Mouse (Mus musculus) spleen, adult 18-20 months (tissue): ENCODE results near the gene Hist1h2ae.
"Not testable (repeated sequence)": the region's sequence is repeated elsewhere in the genome, so short reads cannot be mapped to it uniquely, and the experiment has no call there.

Experiments used
- DNase-seq, 2 experiments: peaks; one replicate each; pipeline ENCODE4 v3.0.0; 2022; ENCODE audit warnings: mixed read lengths in 2 of 2

Hist1h2ae gene

GRCm38 (mm10) chr13:23571022-23571503 lies at the start of gene Hist1h2ae, which contains the start of gene Hist1h2bg:
TSS of gene Hist1h2ae (minus strand) at chr13:23571220.
TSS of gene Hist1h2bg (plus strand) at chr13:23571396.
- peak; percentile 64 for DNase-seq

GRCm38 (mm10) chr13:23620056-23620732 lies 49.2 kb upstream of the Hist1h2ae start:
- no peak for DNase-seq

- DNase-seq: no peak
Measured at GRCm38 (mm10) chr13:23611638-23612037, 40.6 kb upstream of the Hist1h2ae start.

- DNase-seq: no peak
Measured at GRCm38 (mm10) chr13:23610393-23610792, 39.4 kb upstream of the Hist1h2ae start.

GRCm38 (mm10) chr13:23609844-23610243 lies 38.8 kb upstream of the Hist1h2ae start:
- DNase-seq: no peak

GRCm38 (mm10) chr13:23609209-23609608 lies 38.2 kb upstream of the Hist1h2ae start:
- no peak for DNase-seq

- no peak for DNase-seq
Measured at GRCm38 (mm10) chr13:23605052-23605451, 34.0 kb upstream of the Hist1h2ae start.

GRCm38 (mm10) chr13:23604452-23604851 lies 33.4 kb upstream of the Hist1h2ae start:
- no peak for DNase-seq

- DNase-seq: no peak
Measured at GRCm38 (mm10) chr13:23603182-23603699, 32.2 kb upstream of the Hist1h2ae start.

- peak; percentile 57 to 82 for DNase-seq
Measured at GRCm38 (mm10) chr13:23597957-23598356, 26.9 kb upstream of the Hist1h2ae start.

GRCm38 (mm10) chr13:23595622-23596372 lies 24.8 kb upstream of the Hist1h2ae start:
- DNase-seq: no peak

GRCm38 (mm10) chr13:23595185-23595584 lies 24.2 kb upstream of the Hist1h2ae start:
- DNase-seq: no peak

GRCm38 (mm10) chr13:23593051-23593770 lies 22.2 kb upstream of the Hist1h2ae start:
- DNase-seq: no peak

GRCm38 (mm10) chr13:23592614-23593013 lies 21.6 kb upstream of the Hist1h2ae start:
- no peak for DNase-seq

- not testable (repeated sequence) for DNase-seq
Measured at GRCm38 (mm10) chr13:23591886-23592285, 20.9 kb upstream of the Hist1h2ae start.

- no peak for DNase-seq
Measured at GRCm38 (mm10) chr13:23591206-23591605, 20.2 kb upstream of the Hist1h2ae start.

GRCm38 (mm10) chr13:23586940-23587225 lies 15.9 kb upstream of the Hist1h2ae start:
- DNase-seq: no peak

GRCm38 (mm10) chr13:23586099-23586939 lies 15.3 kb upstream of the Hist1h2ae start:
- DNase-seq: no peak

GRCm38 (mm10) chr13:23585442-23586098 lies 14.6 kb upstream of the Hist1h2ae start:
- peak; percentile 49 to 51 for DNase-seq

GRCm38 (mm10) chr13:23585029-23585441 lies 14.0 kb upstream of the Hist1h2ae start:
- DNase-seq: peak; percentile 53 to 74

- peak in 1 of 2 experiments; percentile 14 for DNase-seq
Measured at GRCm38 (mm10) chr13:23584331-23584730, 13.3 kb upstream of the Hist1h2ae start.
